Mouse (Mus musculus) large intestine, adult 2 months (tissue): ENCODE measurements around the gene Dmd. TPM values are rescaled to one million over a fixed set of nuclear protein-coding genes. Genes with fewer than 3 reads are reported as not detected.

ENCODE experiments used
- DNase-seq: peaks from one replicate; pipeline ENCODE4 v3.0.0-alpha.2; 2012; ENCODE audit warnings: low read depth, low spot score
- WGBS: fragments of 180-500 bp; shearing (Covaris S2); methylation state at CpG from one replicate; pipeline ENCODE4 v1.1.7; 2018; 5-methylcytosine and 5-hydroxymethylcytosine counted together
- polyA plus RNA-seq: library from polyadenylated mRNA; depleted of rRNA; stranded (reverse); fragments of >200 nt; gene quantifications from 2 replicates; pipeline ENCODE4 v1.2.3, GENCODE M21; 2012

Dmd gene
- polyA plus RNA-seq, 1 experiment: 5.3 TPM

- no peak for DNase-seq
These were observed 2059.6 kb downstream of the Dmd start for GRCm38 (mm10) chrX:85008304-85008703.

DNA sequence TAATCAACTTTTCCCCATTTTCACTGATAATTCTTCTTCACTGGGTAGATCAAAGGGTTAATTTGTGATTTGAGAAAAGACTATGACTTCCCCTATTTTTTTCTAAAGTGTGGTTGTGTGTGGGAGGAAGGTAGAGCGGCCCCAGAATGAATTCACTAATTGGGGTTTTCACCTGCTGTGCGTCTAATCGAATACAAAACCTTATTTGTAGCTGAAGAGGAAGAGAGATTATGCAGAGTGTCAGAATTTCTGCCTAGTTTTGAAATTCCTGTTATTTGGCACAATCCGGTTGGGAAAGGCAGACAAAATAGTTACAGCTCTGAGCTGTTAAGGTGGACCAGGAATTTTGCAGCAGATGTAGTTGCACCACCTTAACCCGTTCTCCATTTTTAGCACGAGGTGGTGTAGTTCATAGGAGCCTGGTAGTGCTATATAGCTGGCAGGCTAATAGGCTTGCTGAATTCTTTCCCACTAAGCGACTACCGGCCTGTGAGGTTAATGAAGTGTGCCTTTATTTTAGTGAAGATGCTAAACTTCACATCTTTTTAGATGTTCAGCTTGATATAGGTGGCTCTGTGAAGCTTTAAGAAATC is 2092.9 kb downstream of the Dmd start:
- 62% methylated on average over 8 of the region's 8 CpGs for WGBS
- no peak for DNase-seq

DNA sequence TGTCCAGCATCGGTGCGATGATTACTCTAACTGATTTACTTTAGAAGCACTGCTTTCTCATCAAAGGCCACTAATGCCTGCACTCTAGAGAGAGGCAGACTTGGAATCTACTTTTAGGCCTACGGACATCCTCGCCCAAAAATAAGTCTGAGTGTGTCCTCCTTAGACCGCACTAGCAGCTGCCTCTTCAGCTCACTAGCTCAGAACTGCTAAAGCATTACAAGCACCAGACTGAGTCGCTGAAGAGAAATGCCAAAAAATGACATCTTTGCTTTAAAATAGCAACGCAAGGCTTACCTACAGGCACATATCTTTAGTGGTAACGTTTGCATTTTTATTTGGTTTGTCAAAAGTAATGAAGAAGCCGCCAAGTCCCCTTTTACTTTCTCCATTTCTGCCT is 2098.0 kb downstream of the Dmd start:
- 84% methylated on average over 9 of the region's 9 CpGs for WGBS
- no peak for DNase-seq

GRCm38 (mm10) chrX:85048141-85049110 is 2099.8 kb downstream of the Dmd start:
- WGBS: 13% methylated on average over 47 of the region's 47 CpGs

DNA sequence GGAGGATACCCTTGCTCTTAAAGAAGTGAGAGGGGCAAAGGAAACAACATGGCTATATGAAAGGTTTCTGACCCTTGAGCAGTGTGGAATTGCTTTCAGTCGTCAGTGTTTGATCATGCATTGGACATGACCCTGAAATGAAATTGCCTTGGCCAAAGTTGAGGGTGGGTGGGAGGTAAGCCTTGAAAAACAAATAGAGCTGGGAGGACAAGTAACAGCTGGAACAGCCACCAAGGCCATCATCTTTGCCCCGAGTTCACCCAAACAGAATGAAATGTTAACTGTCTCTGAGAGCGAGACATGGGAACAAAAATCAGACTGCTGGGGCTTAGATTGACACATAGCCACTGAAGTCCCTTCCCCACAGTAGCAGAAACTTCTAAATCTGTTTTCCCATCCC is 2100.9 kb downstream of the Dmd start:
- DNase-seq: no peak
- 30% methylated on average over 3 of the region's 3 CpGs for WGBS

More at GRCm38 (mm10) chrX:85048141-85049110, 2099.8 kb downstream of the Dmd start:
- no peak for DNase-seq

- DNase-seq: no peak
- 51% methylated on average over 4 of the region's 4 CpGs for whole genome bisulfite sequencing
These were observed 2124.9 kb downstream of the Dmd start for GRCm38 (mm10) chrX:85073602-85074001.

GRCm38 (mm10) chrX:85076845-85077244 is 2128.2 kb downstream of the Dmd start:
- WGBS: 62% methylated on average over 1 of the region's 1 CpGs
- DNase-seq: no peak

- 85% methylated on average over 1 of the region's 1 CpGs for WGBS
- DNase-seq: no peak
These were observed 2128.9 kb downstream of the Dmd start for GRCm38 (mm10) chrX:85077605-85078004.

DNA sequence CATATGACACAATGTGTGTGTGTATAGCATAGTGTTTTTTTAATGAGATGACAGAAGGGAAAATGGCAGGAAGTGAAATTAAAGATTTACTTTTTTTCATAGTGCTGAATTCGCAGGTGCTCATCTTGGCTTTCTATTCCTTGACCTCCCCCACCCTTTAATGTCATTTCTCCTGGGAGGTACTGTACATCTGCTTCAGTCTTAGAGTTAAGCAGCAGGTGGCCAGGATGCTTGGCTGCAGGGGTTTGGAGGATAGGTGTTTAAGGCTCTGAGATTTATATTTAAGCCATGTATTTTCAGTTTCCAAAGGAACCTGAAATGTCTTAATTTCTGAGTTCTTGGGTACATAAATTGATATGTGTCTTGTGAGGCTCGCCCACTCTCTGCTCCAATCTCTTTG is 2130.5 kb downstream of the Dmd start:
- WGBS: 72% methylated on average over 2 of the region's 2 CpGs
- DNase-seq: no peak

GRCm38 (mm10) chrX:85084237-85085153 is 2135.8 kb downstream of the Dmd start:
- DNase-seq: no peak
- WGBS: 63% methylated on average over 8 of the region's 8 CpGs

DNA sequence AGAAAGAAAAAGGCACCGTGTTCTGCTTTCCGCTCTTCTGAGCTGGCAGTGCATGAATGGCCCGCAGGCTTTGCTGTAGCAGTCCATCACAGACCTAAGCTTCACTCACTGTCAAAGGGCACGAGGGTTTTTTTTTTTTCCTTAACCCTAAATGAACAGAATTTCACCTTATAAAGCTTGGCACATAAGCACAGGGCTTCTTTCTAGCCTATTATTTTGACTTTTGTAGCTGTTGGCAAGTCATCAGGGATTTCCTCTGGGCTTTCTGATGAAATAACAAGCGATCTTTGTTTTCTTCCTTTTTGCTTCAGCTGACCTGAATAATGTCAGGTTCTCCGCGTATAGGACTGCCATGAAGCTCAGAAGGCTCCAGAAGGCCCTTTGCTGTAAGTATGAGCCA is 2140.8 kb downstream of the Dmd start:
- 74% methylated on average over 7 of the region's 7 CpGs for WGBS
- DNase-seq: no peak

DNA sequence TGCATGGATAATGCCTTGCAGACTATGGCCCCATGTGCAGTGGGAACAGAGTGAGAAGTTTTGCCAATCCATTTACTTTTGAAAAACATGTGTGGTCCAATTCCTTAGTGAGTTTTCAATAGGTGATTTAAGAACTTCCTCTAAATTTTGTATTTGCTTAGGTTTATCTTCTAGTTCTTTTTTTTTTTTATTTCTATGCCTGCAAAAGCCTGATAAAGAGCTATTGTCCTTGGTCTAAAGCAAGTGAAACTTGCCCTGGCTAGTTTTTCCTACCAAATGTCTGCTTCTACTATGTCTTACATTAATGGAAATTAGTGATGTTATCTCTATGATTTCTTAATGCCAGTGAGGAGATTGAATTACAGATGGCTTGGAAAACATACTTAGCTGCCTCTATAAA is 2144.7 kb downstream of the Dmd start:
- DNase-seq: no peak

GRCm38 (mm10) chrX:85098691-85099090 is 2150.0 kb downstream of the Dmd start:
- no peak for DNase-seq

DNA sequence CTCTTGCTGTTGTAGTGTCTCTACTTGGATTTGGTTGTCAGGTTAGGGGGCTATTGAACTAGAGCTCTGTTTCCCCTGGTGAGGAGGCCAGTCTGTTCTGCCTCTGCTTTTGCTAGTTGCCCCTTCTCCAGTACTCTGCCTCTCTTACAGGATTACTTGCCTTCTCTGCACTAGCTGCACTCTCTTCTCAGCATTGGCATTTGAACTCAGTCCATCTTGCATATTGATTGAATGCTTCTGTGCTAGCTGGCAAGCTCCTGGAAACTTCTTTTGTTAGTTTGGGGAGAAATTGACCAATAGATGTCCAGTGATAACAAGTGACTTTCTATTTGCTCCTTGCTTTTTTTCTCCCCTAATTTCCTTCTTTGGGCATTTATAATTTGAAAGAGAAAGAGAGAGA is 2163.7 kb downstream of the Dmd start:
- DNase-seq: no peak

DNA sequence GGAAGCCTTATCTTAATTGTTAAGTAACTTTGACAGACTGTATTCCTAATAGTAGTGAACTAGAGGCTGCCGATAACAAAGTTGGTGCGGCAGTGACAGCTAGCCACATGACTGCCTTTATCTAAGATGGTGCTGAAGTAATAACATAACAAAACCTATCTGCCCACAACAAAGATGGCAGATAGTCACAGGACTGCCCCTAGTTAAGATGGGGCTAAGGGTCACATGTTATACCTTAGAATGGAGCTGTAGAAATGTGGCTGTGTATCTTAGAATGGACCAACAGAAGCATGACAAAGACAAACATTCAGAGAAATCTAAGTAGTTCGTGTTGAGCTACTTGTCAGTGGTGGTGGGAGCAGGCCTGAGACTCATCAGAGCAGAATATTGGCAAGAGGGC is 2184.0 kb downstream of the Dmd start:
- no peak for DNase-seq
- 89% methylated on average over 3 of the region's 3 CpGs for WGBS

DNA sequence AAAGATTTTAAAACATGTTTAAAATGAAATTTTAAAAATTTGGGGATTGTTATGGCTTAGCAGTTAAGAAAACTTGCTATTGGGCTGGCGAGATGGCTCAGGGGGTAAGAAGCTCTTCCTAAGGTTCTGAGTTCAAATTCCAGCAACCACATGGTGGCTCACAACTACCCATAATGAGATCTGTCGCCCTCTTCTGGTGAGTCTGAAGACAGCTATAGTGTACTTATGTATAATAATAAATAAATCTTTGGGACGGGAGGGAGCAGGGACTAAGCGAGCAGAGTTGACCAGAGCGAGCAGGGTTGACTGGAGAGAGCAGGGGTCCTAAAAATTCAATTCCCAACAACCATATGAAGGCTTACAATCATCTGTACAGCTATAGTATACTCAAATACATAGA is 2188.6 kb downstream of the Dmd start:
- DNase-seq: no peak
- 83% methylated on average over 5 of the region's 5 CpGs for WGBS

DNA sequence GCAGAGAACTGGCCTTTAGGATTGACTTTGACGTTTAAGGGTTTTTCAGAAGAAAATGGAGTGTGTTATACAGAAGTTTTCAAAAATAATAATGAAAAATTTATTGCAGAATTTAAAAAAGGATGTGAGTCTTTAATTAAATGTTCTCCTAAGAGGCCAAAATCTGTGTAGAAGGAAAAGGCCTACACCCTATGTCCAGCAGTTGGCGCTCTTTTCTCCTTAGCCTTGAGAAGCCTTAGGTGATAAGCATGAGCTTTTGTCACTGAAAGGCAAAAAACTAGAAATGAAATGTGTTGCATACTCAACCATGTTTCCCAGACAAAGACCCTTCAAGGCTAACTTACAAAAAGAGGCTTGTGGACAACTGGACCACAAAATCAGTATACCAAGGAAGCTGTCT is 2222.6 kb downstream of the Dmd start:
- 72% methylated on average over 2 of the region's 2 CpGs for WGBS
- no peak for DNase-seq

- WGBS: 59% methylated on average over 2 of the region's 2 CpGs
These were observed 2238.9 kb downstream of the Dmd start for GRCm38 (mm10) chrX:85187565-85187964.

DNA sequence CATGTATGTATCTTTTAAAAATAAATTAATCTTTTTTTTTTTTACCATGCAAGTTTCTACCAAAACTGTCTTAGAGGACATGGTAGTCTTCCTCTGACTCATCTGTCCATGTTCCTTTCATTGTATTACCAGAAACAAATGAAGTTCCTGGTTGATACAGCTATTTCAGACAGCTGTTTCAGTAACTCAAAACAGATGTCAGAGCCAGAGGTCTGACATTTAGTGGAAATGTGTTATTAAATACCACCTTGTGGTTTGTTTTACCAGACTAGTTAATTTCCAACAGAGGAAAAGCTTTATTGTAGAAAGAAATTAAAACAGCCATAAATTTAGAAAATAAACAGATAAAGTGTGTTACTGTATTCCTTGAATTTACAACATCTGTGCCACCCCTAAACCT is 2245.2 kb downstream of the Dmd start:
- DNase-seq: no peak

More at GRCm38 (mm10) chrX:85187565-85187964, 2238.9 kb downstream of the Dmd start:
- DNase-seq: no peak

- WGBS: 88% methylated on average over 5 of the region's 5 CpGs
- DNase-seq: no peak
These were observed 2249.0 kb downstream of the Dmd start for GRCm38 (mm10) chrX:85197688-85198087.
